Mouse (Mus musculus) neural tube, embryonic 12.5 days (tissue): ENCODE measurements around the gene Mllt10. TPM values are rescaled to one million over a fixed set of nuclear protein-coding genes. Genes with fewer than 3 reads are reported as not detected.

Source experiments
- ATAC-seq: fragments of 200-750 bp; cut with Nextera tagmentation; 2 replicates; pipeline ENCODE4 v1.8.0; 2017; ENCODE audit warnings: low read depth, mild to moderate bottlenecking, moderate TSS enrichment, moderate library complexity; ENCODE audit not compliant: low FRiP score
- H3K27ac ChIP-seq: fragments of 300-500 bp; sonication (generic); 2 replicates; pipeline ENCODE4 v1.5.1; 2016
- H3K27me3 ChIP-seq: fragments of 300-500 bp; sonication (generic); replicated peaks from 2 replicates; pipeline ENCODE4 v1.6.1; 2016; ENCODE audit warnings: mild to moderate bottlenecking
- H3K36me3 ChIP-seq: fragments of 300-500 bp; sonication (generic); 2 replicates; pipeline ENCODE4 v1.6.1; 2016; ENCODE audit warnings: mild to moderate bottlenecking
- H3K4me1 ChIP-seq: fragments of 300-500 bp; sonication (generic); 2 replicates; pipeline ENCODE4 v1.6.1; 2016
- H3K4me2 ChIP-seq: fragments of 300-500 bp; sonication (generic); replicated peaks from 2 replicates; pipeline ENCODE4 v1.6.1; 2016; ENCODE audit warnings: mild to moderate bottlenecking
- H3K4me3 ChIP-seq: fragments of 300-500 bp; sonication (generic); 2 replicates; pipeline ENCODE4 v1.5.1; 2016
- H3K9ac ChIP-seq: fragments of 300-500 bp; sonication (generic); 2 replicates; pipeline ENCODE4 v1.6.1; 2016; ENCODE audit warnings: mild to moderate bottlenecking
- H3K9me3 ChIP-seq: fragments of 300-500 bp; sonication (generic); 2 replicates; pipeline ENCODE4 v1.6.1; 2016; ENCODE audit warnings: mild to moderate bottlenecking
- WGBS: fragments of 180-500 bp; shearing (Covaris S2); methylation state at CpG from one replicate; pipeline ENCODE4 v1.1.7; 2016; 5-methylcytosine and 5-hydroxymethylcytosine counted together
- polyA plus RNA-seq: library from polyadenylated mRNA; unstranded; fragments of >200 nt; fragmentation: Nextera tagmentation; extraction: Ambion mirVana; gene quantifications from 2 replicates; pipeline ENCODE4 v1.2.1, GENCODE M21; 2016

Mllt10 gene
- polyA plus RNA-seq, 1 experiment from 2014 or later: 60.5 TPM

GRCm38 (mm10) chr2:18195691-18196396 is 140.8 kb downstream of the Mllt10 start:
- 0 out of 2 replicates have a peak, but pooled peaks have one; percentile 50 for ATAC-seq
- H3K9ac ChIP-seq: no peak overlapping the region
- peaks cover 27% of the 10 kb centered on the region; the same call in 1 of the 2 replicates for H3K36me3 ChIP-seq
- no peaks in the 10 kb centered on the region for H3K4me1 ChIP-seq
- no peak overlapping the region for H3K27ac ChIP-seq
- no peaks in the 10 kb centered on the region for H3K27me3 ChIP-seq
- 81% methylated on average over 3 of the region's 3 CpGs for WGBS
- no peak overlapping the region for H3K4me3 ChIP-seq
- no peak overlapping the region for H3K4me2 ChIP-seq
- H3K9me3 ChIP-seq: no peaks in the 10 kb centered on the region

- H3K27ac ChIP-seq: no peak overlapping the region
- H3K27me3 ChIP-seq: no peaks in the 10 kb centered on the region
- no peaks in the 10 kb centered on the region for H3K4me1 ChIP-seq
- peaks cover 38% of the 10 kb centered on the region for H3K36me3 ChIP-seq
- 92% methylated on average over 1 of the region's 1 CpGs for WGBS
- no peak overlapping the region for H3K4me2 ChIP-seq
- H3K9me3 ChIP-seq: no peaks in the 10 kb centered on the region
- no peak overlapping the region for H3K9ac ChIP-seq
- H3K4me3 ChIP-seq: no peak overlapping the region
- no peak for ATAC-seq
Measured at GRCm38 (mm10) chr2:18201820-18202462, 146.9 kb downstream of the Mllt10 start.

- no peaks in the 10 kb centered on the region for H3K27me3 ChIP-seq
- no peaks in the 10 kb centered on the region for H3K9me3 ChIP-seq
- WGBS: 93% methylated on average over 4 of the region's 4 CpGs
- no peak overlapping the region for H3K4me2 ChIP-seq
- H3K36me3 ChIP-seq: peaks cover 36% of the 10 kb centered on the region
- no peak overlapping the region for H3K27ac ChIP-seq
- no peak overlapping the region for H3K4me3 ChIP-seq
- no peak overlapping the region for H3K9ac ChIP-seq
- no peaks in the 10 kb centered on the region for H3K4me1 ChIP-seq
- ATAC-seq: no peak
Measured at GRCm38 (mm10) chr2:18202923-18203322, 147.9 kb downstream of the Mllt10 start.

- H3K27me3 ChIP-seq: no peaks in the 10 kb centered on the region
- no peak overlapping the region for H3K4me2 ChIP-seq
- WGBS: 83% methylated on average over 3 of the region's 3 CpGs
- H3K4me3 ChIP-seq: no peak overlapping the region
- no peak; the same call in 1 of the 2 replicates for ATAC-seq
- H3K4me1 ChIP-seq: no peaks in the 10 kb centered on the region
- no peak overlapping the region for H3K9ac ChIP-seq
- no peaks in the 10 kb centered on the region for H3K9me3 ChIP-seq
- peaks cover 47% of the 10 kb centered on the region for H3K36me3 ChIP-seq
- no peak overlapping the region for H3K27ac ChIP-seq
Measured at GRCm38 (mm10) chr2:18205118-18205517, 150.1 kb downstream of the Mllt10 start.

GRCm38 (mm10) chr2:18206811-18207210 is 151.8 kb downstream of the Mllt10 start:
- H3K9me3 ChIP-seq: no peaks in the 10 kb centered on the region
- no peaks in the 10 kb centered on the region for H3K4me1 ChIP-seq
- no peak overlapping the region for H3K9ac ChIP-seq
- no peak overlapping the region for H3K4me2 ChIP-seq
- WGBS: 72% methylated on average over 10 of the region's 10 CpGs
- H3K27me3 ChIP-seq: no peaks in the 10 kb centered on the region
- H3K27ac ChIP-seq: no peak overlapping the region
- H3K4me3 ChIP-seq: no peak overlapping the region
- ATAC-seq: peak; percentile 49; the same call in 1 of the 2 replicates
- H3K36me3 ChIP-seq: peaks cover 55% of the 10 kb centered on the region

GRCm38 (mm10) chr2:18208578-18208977 is 153.5 kb downstream of the Mllt10 start:
- Histone ChIP-seq H3K4me3 (no peak overlapping the region), H3K4me1 (no peaks in the 10 kb centered on the region), H3K9ac (no peak overlapping the region), H3K9me3 (no peaks in the 10 kb centered on the region), H3K27me3 (no peaks in the 10 kb centered on the region), H3K4me2 (no peak overlapping the region), H3K36me3 (peaks cover 60% of the 10 kb centered on the region), H3K27ac (no peak overlapping the region)
- ATAC-seq: no peak
- 90% methylated on average over 6 of the region's 6 CpGs for whole genome bisulfite sequencing

GRCm38 (mm10) chr2:18209211-18209823 is 154.3 kb downstream of the Mllt10 start:
- no peak for ATAC-seq
- Histone ChIP-seq H3K4me3 (no peak overlapping the region), H3K36me3 (peaks cover 65% of the 10 kb centered on the region)

GRCm38 (mm10) chr2:18209948-18210347 is 154.9 kb downstream of the Mllt10 start:
- WGBS: 93% methylated on average over 4 of the region's 4 CpGs
- H3K4me1 ChIP-seq: no peaks in the 10 kb centered on the region

More at GRCm38 (mm10) chr2:18209211-18209823, 154.3 kb downstream of the Mllt10 start:
- WGBS: 88% methylated on average over 7 of the region's 7 CpGs
- Histone ChIP-seq H3K27me3 (no peaks in the 10 kb centered on the region), H3K27ac (no peak overlapping the region), H3K4me1 (no peaks in the 10 kb centered on the region), H3K9me3 (no peaks in the 10 kb centered on the region), H3K4me2 (no peak overlapping the region), H3K9ac (no peak overlapping the region)

GRCm38 (mm10) chr2:18214031-18214430 is 159.0 kb downstream of the Mllt10 start:
- no peak overlapping the region for H3K27ac ChIP-seq
- no peak for ATAC-seq
- no peaks in the 10 kb centered on the region for H3K9me3 ChIP-seq
- H3K27me3 ChIP-seq: no peaks in the 10 kb centered on the region
- WGBS: 90% methylated on average over 2 of the region's 2 CpGs
- no peaks in the 10 kb centered on the region; the same call in 1 of the 2 replicates for H3K4me1 ChIP-seq
- no peak overlapping the region for H3K4me3 ChIP-seq
- no peak overlapping the region for H3K9ac ChIP-seq
- peaks cover 70% of the 10 kb centered on the region for H3K36me3 ChIP-seq
- no peak overlapping the region for H3K4me2 ChIP-seq

More at GRCm38 (mm10) chr2:18209948-18210347, 154.9 kb downstream of the Mllt10 start:
- H3K27me3 ChIP-seq: no peaks in the 10 kb centered on the region
- no peak overlapping the region for H3K27ac ChIP-seq
- no peak for ATAC-seq
- no peak overlapping the region for H3K9ac ChIP-seq
- H3K36me3 ChIP-seq: peaks cover 72% of the 10 kb centered on the region
- no peak overlapping the region for H3K4me3 ChIP-seq
- no peak overlapping the region for H3K4me2 ChIP-seq
- H3K9me3 ChIP-seq: no peaks in the 10 kb centered on the region

- WGBS: 74% methylated on average over 3 of the region's 3 CpGs
- Histone ChIP-seq H3K27ac (no peak overlapping the region), H3K4me2 (no peak overlapping the region), H3K9me3 (no peaks in the 10 kb centered on the region), H3K36me3 (peaks cover 50% of the 10 kb centered on the region), H3K9ac (no peak overlapping the region), H3K27me3 (no peaks in the 10 kb centered on the region), H3K4me3 (no peak overlapping the region), H3K4me1 (no peaks in the 10 kb centered on the region; the same call in 1 of the 2 replicates)
- ATAC-seq: no peak
Measured at GRCm38 (mm10) chr2:18217867-18218266, 162.8 kb downstream of the Mllt10 start.

- no peaks in the 10 kb centered on the region; the same call in 1 of the 2 replicates for H3K4me1 ChIP-seq
- H3K27me3 ChIP-seq: no peaks in the 10 kb centered on the region
- 80% methylated on average over 5 of the region's 5 CpGs for WGBS
- H3K4me2 ChIP-seq: no peak overlapping the region
- no peak for ATAC-seq
- no peak overlapping the region for H3K9ac ChIP-seq
- no peak overlapping the region for H3K27ac ChIP-seq
- no peak overlapping the region for H3K4me3 ChIP-seq
- H3K36me3 ChIP-seq: peaks cover 44% of the 10 kb centered on the region
- H3K9me3 ChIP-seq: no peaks in the 10 kb centered on the region
Measured at GRCm38 (mm10) chr2:18218500-18218899, 163.5 kb downstream of the Mllt10 start.

- Histone ChIP-seq H3K27me3 (no peaks in the 10 kb centered on the region), H3K36me3 (peaks cover 38% of the 10 kb centered on the region), H3K4me3 (no peak overlapping the region), H3K4me2 (no peak overlapping the region), H3K9me3 (no peaks in the 10 kb centered on the region), H3K9ac (no peak overlapping the region), H3K4me1 (no peaks in the 10 kb centered on the region; the same call in 1 of the 2 replicates), H3K27ac (no peak overlapping the region)
- 83% methylated on average over 8 of the region's 8 CpGs for WGBS
- ATAC-seq: no peak
Measured at GRCm38 (mm10) chr2:18219136-18219535, 164.1 kb downstream of the Mllt10 start.
